Mouse (Mus musculus) brain, embryonic 14.5 days (tissue): ENCODE measurements around the gene Gpr84.

Experiments used
- CTCF ChIP-seq: fragments of 200-500 bp; IDR thresholded peaks from 2 replicates; pipeline ENCODE4 v1.5.1; 2012; ENCODE audit warnings: inconsistent platforms, mild to moderate bottlenecking, moderate library complexity, borderline replicate concordance; ENCODE audit not compliant: insufficient read depth, insufficient read length; ENCODE audit errors: extremely low read depth
- POLR2A ChIP-seq: fragments of 200-500 bp; IDR thresholded peaks from 2 replicates; pipeline ENCODE4 v1.6.1; 2012; ENCODE audit warnings: mild to moderate bottlenecking, inconsistent platforms, borderline replicate concordance; ENCODE audit not compliant: poor library complexity, insufficient read depth, insufficient read length, severe bottlenecking; ENCODE audit errors: extremely low read depth

GRCm38 (mm10) chr15:103333738-103334137 is 23.3 kb upstream of the Gpr84 start:
- TF ChIP-seq CTCF (no peak), POLR2A (no peak)
